Mouse (Mus musculus) stomach, embryonic 14.5 days (tissue): ENCODE data around the gene Lamb1. TPM values are rescaled to one million over a fixed set of nuclear protein-coding genes. Genes with fewer than 3 reads are reported as not detected.
A peak's percentile ranks its signal among the peaks of the same experiment; 100 is the strongest.

Source experiments
- ATAC-seq: fragments of 200-750 bp; cut with Nextera tagmentation; 2 replicates; pipeline ENCODE4 v1.8.0; 2017; ENCODE audit warnings: low read depth, moderate TSS enrichment; ENCODE audit not compliant: insufficient number of reproducible peaks, insufficient read depth, low FRiP score
- H3K27ac ChIP-seq: fragments of 300-500 bp; sonication (generic); 2 replicates; pipeline ENCODE4 v1.5.1; 2014; ENCODE audit warnings: mild to moderate bottlenecking, low read length, moderate library complexity, mixed read lengths
- H3K27me3 ChIP-seq: fragments of 300-500 bp; sonication (generic); 2 replicates; pipeline ENCODE4 v1.6.1; 2014; ENCODE audit warnings: low read length, control low read depth, mixed read lengths; ENCODE audit not compliant: control insufficient read depth, insufficient read depth
- H3K36me3 ChIP-seq: fragments of 300-500 bp; sonication (generic); 2 replicates; pipeline ENCODE4 v1.6.1; 2014; ENCODE audit warnings: mild to moderate bottlenecking, control low read depth, low read length, moderate library complexity, mixed read lengths; ENCODE audit not compliant: control insufficient read depth, insufficient read depth
- H3K4me1 ChIP-seq: fragments of 300-500 bp; sonication (generic); 2 replicates; pipeline ENCODE4 v1.6.1; 2014; ENCODE audit warnings: low read length, control low read depth, mixed read lengths; ENCODE audit not compliant: control insufficient read depth, insufficient read depth
- H3K4me2 ChIP-seq: fragments of 300-500 bp; sonication (generic); replicated peaks from 2 replicates; pipeline ENCODE4 v1.6.1; 2014; ENCODE audit warnings: low read depth, low read length, control low read depth
- H3K4me3 ChIP-seq: fragments of 300-500 bp; sonication (generic); 2 replicates; pipeline ENCODE4 v1.5.1; 2014; ENCODE audit warnings: low read depth, low read length, control low read depth
- H3K9ac ChIP-seq: fragments of 300-500 bp; sonication (generic); replicated peaks from 2 replicates; pipeline ENCODE4 v1.6.1; 2014; ENCODE audit warnings: low read depth, mild to moderate bottlenecking, control low read depth, low read length, moderate library complexity, mixed read lengths
- H3K9me3 ChIP-seq: fragments of 300-500 bp; sonication (generic); 2 replicates; pipeline ENCODE4 v1.6.1; 2016; ENCODE audit warnings: low read depth, low read length, control low read depth; ENCODE audit not compliant: control insufficient read depth
- WGBS: fragments of 180-500 bp; shearing (Covaris S2); extraction: QIAGEN DNeasy Blood & Tissue Kit; methylation state at CpG from one replicate; pipeline ENCODE4 v1.1.7; 2014; 5-methylcytosine and 5-hydroxymethylcytosine counted together
- polyA plus RNA-seq: library from polyadenylated mRNA; unstranded; fragments of >200 nt; fragmentation: Nextera tagmentation; extraction: Ambion mirVana; gene quantifications from 2 replicates; pipeline ENCODE4 v1.2.1, GENCODE M21; 2014

The Lamb1 gene
- polyA plus RNA-seq, 1 experiment from 2014 or later, result 98.2 TPM

GRCm38 (mm10) chr12:31313136-31313535, 48.1 kb downstream of the Lamb1 start:
- Histone ChIP-seq H3K27ac (no peak overlapping the region), H3K9me3 (no peaks in the 10 kb centered on the region; the same call in 1 of the 2 replicates), H3K4me2 (no peak overlapping the region), H3K4me1 (no peaks in the 10 kb centered on the region), H3K27me3 (no peaks in the 10 kb centered on the region), H3K36me3 (peaks cover 86% of the 10 kb centered on the region), H3K4me3 (no peak overlapping the region), H3K9ac (no peak overlapping the region)
- 96% methylated on average over 4 of the region's 4 CpGs for WGBS
- ATAC-seq, result no peak

DNA sequence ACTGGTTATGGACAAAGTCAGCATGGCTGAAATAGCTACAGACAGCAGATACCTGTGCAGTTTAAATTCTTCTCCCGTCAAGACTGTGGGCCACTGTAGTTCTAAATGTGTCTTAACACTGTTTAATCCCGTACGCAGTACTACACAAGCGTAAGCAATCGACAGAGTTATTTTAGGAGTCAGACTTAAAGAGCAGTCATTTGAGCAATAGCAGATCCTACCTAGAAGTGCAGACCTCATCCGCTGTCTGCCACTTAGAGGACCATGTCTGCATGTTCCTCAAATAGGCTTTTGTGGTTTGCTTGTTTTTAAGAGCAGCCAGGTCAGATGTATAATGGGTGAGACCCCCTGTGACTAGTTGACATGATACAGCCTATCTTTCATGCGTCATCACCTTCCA, 49.3 kb downstream of the Lamb1 start:
- Histone ChIP-seq H3K27me3 (no peaks in the 10 kb centered on the region), H3K36me3 (peaks cover 90% of the 10 kb centered on the region), H3K4me2 (no peak overlapping the region), H3K9ac (no peak overlapping the region), H3K9me3 (no peaks in the 10 kb centered on the region; the same call in 1 of the 2 replicates), H3K4me1 (no peaks in the 10 kb centered on the region), H3K4me3 (no peak overlapping the region), H3K27ac (no peak overlapping the region)
- no peak for ATAC-seq
- WGBS, result 92% methylated on average over 7 of the region's 7 CpGs

DNA sequence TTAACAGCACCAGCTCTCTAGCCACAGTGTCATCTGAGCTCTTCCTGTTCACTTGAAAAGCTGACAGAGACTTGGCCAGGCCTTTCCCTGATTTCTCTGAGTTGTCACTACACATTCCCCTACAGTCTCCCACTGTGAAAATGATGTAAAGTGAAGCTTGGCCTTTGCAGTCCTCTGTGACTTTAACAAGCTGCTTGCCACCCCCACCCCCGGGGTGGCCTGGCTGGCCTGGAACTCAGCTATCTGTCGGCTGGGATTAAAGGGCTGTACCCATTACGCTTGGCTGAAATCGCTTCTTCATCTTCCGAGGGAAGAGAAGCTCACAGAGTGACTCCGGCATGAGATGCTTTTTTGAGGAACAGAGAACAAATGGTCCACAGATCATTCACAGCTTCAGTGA, 50.9 kb downstream of the Lamb1 start:
- 80% methylated on average over 6 of the region's 6 CpGs for WGBS
- no peak for ATAC-seq
- Histone ChIP-seq H3K27me3 (no peaks in the 10 kb centered on the region), H3K9ac (no peak overlapping the region), H3K4me3 (no peak overlapping the region), H3K4me1 (no peaks in the 10 kb centered on the region), H3K4me2 (no peak overlapping the region), H3K36me3 (peaks cover 92% of the 10 kb centered on the region), H3K9me3 (no peaks in the 10 kb centered on the region; the same call in 1 of the 2 replicates), H3K27ac (no peak overlapping the region)

- H3K4me2 ChIP-seq, result no peak overlapping the region
- H3K36me3 ChIP-seq, result peaks cover 93% of the 10 kb centered on the region
- no peak for ATAC-seq
- H3K27me3 ChIP-seq, result no peaks in the 10 kb centered on the region
- H3K4me1 ChIP-seq, result 0 out of 2 replicates have a peak, but pooled peaks cover 2% of the 10 kb centered on the region
- H3K9me3 ChIP-seq, result no peaks in the 10 kb centered on the region; the same call in 1 of the 2 replicates
- no peak overlapping the region for H3K27ac ChIP-seq
- H3K4me3 ChIP-seq, result no peak overlapping the region
- 90% methylated on average over 7 of the region's 7 CpGs for WGBS
- H3K9ac ChIP-seq, result no peak overlapping the region
These were observed 52.8 kb downstream of the Lamb1 start for GRCm38 (mm10) chr12:31317670-31318408.

DNA sequence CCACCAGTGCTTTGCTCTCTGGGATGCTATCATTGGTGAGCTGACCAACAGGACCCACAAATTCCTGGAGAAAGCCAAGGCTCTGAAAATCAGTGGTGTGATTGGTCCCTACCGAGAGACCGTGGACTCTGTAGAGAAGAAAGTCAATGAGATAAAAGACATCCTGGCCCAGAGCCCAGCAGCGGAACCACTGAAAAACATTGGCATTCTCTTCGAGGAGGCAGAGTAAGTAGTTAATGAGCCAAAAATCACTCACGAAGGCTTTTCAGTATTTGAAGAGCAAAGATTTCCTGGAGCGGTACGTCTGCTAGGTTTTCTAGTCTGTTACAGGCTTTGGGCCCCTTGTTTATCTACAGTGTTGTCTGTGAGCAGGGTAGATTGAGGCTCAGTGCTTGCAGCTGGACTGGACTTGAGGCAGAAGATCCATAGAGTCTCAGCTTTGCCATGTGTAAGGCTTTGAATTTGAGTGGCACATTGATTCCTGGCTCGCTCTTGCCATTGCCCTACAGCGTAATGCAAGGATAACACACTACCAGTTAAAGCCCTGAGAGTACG, 53.5 kb downstream of the Lamb1 start:
- peaks cover 93% of the 10 kb centered on the region for H3K36me3 ChIP-seq
- WGBS, result 70% methylated on average over 10 of the region's 10 CpGs

DNA sequence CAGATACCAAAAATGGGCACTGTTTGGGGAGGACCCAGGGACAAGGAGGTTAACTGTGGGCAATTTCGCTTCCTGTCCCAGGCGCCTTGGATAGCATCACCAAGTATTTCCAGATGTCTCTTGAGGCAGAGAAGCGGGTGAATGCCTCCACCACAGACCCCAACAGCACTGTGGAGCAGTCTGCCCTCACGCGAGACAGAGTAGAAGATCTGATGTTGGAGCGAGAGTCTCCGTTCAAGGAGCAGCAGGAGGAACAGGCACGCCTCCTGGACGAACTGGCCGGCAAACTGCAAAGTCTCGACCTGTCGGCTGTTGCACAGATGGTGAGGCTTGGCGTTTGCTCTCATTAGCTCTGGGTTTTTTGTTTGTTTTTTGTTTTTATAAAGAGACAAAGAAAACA, 55.8 kb downstream of the Lamb1 start:
- no peak for ATAC-seq
- no peak overlapping the region for H3K4me2 ChIP-seq
- H3K27me3 ChIP-seq, result no peaks in the 10 kb centered on the region
- H3K36me3 ChIP-seq, result peaks cover 92% of the 10 kb centered on the region
- H3K4me1 ChIP-seq, result 0 out of 2 replicates have a peak, but pooled peaks cover 2% of the 10 kb centered on the region
- H3K9ac ChIP-seq, result no peak overlapping the region
- no peaks in the 10 kb centered on the region for H3K9me3 ChIP-seq
- 72% methylated on average over 13 of the region's 13 CpGs for WGBS
- H3K4me3 ChIP-seq, result no peak overlapping the region
- peak overlapping the region; percentile 6; the same call in 1 of the 2 replicates for H3K27ac ChIP-seq

More for the DNA sequence above, 53.5 kb downstream of the Lamb1 start:
- no peaks in the 10 kb centered on the region; the same call in 1 of the 2 replicates for H3K9me3 ChIP-seq
- no peaks in the 10 kb centered on the region for H3K27me3 ChIP-seq
- no peak for ATAC-seq
- no peak overlapping the region for H3K4me2 ChIP-seq
- H3K4me3 ChIP-seq, result no peak overlapping the region
- H3K27ac ChIP-seq, result no peak overlapping the region
- H3K4me1 ChIP-seq, result 0 out of 2 replicates have a peak, but pooled peaks cover 2% of the 10 kb centered on the region
- H3K9ac ChIP-seq, result no peak overlapping the region

DNA sequence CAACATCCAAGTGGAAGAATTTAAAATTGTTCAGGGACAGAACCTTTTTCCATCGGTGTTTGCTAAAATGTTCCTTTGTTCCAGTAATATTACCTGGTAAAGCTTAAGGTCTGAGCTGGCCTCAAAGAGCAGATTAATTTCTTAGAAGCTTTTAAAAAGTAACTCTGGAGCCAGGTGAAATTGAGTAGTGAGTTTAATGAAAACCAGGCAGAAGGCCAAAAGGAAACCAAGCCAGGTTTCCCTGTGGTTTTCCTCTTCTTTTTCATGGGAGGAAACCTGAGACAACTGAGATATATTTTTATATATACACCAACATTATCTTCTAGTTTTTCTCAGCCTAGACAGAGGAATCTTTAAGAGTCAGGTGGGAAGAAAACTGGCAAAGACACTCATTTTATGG, 56.5 kb downstream of the Lamb1 start:
- Histone ChIP-seq H3K27ac (no peak overlapping the region), H3K4me3 (no peak overlapping the region), H3K27me3 (no peaks in the 10 kb centered on the region), H3K4me2 (no peak overlapping the region), H3K9ac (no peak overlapping the region), H3K36me3 (peaks cover 92% of the 10 kb centered on the region), H3K9me3 (no peaks in the 10 kb centered on the region), H3K4me1 (0 out of 2 replicates have a peak, but pooled peaks cover 2% of the 10 kb centered on the region)
- no peak for ATAC-seq
- 69% methylated on average over 1 of the region's 1 CpGs for WGBS

DNA sequence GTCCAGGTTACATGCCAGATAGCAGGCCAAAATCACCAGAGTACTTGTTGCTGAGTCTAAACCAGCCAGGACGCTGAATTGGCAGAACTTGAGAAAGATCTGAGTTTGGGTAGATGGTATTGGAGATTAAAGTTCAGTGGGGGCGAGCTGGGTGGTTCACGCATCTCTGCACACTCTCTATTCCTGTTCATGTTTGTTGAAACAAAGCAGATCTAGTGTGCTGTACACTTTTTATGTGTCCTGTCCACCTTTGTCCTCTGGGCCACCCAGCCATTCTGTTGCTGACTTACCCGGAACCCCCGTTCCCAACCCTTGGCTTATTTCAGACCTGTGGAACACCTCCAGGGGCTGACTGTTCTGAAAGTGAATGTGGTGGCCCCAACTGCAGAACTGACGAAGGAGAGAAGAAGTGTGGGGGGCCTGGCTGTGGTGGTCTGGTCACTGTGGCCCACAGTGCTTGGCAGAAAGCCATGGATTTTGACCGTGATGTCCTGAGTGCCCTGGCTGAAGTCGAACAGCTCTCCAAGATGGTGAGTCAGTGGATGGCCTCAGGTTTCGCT, 58.2 kb downstream of the Lamb1 start:
- Histone ChIP-seq H3K4me2 (no peak overlapping the region), H3K27me3 (no peaks in the 10 kb centered on the region), H3K4me3 (no peak overlapping the region), H3K36me3 (peaks cover 92% of the 10 kb centered on the region), H3K9ac (no peak overlapping the region), H3K4me1 (0 out of 2 replicates have a peak, but pooled peaks cover 2% of the 10 kb centered on the region), H3K27ac (no peak overlapping the region), H3K9me3 (no peaks in the 10 kb centered on the region)
- ATAC-seq, result no peak
- 89% methylated on average over 9 of the region's 9 CpGs for WGBS
